Mouse (Mus musculus) E14TG2a.4 (cell line): Measurements from ENCODE around the gene Ptov1.

ENCODE experiments used
- H3K27me3 ChIP-seq: 2 replicates; pipeline ENCODE4 v1.6.1; 2014; ENCODE audit warnings: low read length, control low read depth; ENCODE audit not compliant: insufficient read depth
- H3K36me3 ChIP-seq: 2 replicates; pipeline ENCODE4 v1.6.1; 2014; ENCODE audit warnings: low read length, control low read depth; ENCODE audit not compliant: insufficient read depth
- H3K4me1 ChIP-seq: replicated peaks from 2 replicates; pipeline ENCODE4 v1.6.1; 2014; ENCODE audit warnings: low read depth, low read length, control low read depth
- H3K4me3 ChIP-seq: replicated peaks from 2 replicates; pipeline ENCODE4 v1.5.1; 2014; ENCODE audit warnings: mild to moderate bottlenecking, low read length
- H3K9me3 ChIP-seq: 2 replicates; pipeline ENCODE4 v1.6.1; 2014; ENCODE audit warnings: low read length, control low read depth
- CTCF ChIP-seq: conservative IDR thresholded peaks from 2 replicates; pipeline ENCODE4 v1.5.1; 2014; ENCODE audit warnings: low read length
- NANOG ChIP-seq: IDR thresholded peaks from 2 replicates; pipeline ENCODE4 v1.6.1; 2014; ENCODE audit warnings: borderline replicate concordance, low read length, mixed read lengths
- POU5F1 ChIP-seq: IDR thresholded peaks from 2 replicates; pipeline ENCODE4 v1.6.1; 2014; ENCODE audit warnings: low read length, borderline replicate concordance

The Ptov1 gene

DNA sequence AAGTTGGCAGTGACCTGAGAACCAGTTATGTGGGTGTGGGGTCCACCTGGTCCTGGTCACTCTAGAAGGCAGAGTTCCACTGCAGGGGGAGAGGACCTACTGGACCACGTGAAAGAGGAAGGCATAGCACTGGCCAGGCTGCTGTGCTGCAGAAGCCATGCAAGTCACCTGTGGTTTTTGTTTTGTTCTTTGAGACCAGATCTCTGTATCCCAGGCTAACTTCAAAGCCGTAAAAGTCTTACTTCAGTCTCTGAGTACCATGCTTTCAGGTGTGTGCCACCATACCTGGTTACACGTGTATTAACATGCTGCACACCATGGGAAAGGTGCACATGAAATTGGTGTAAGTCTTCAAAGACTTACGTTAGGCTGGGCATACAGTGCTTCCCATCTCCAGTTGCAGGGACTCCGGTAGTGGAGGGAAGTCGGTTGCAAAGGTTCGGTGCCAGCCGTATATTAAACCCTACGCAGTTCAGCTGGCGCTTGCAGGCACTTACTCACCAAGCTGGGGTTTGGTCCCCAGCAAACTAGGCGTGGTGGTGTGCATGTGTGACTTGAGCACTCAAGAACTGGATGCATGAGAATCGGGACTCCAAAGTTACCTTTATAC lies 17.9 kb downstream of the Ptov1 start:
- no peaks in the 10 kb centered on the region for H3K9me3 ChIP-seq
- TF ChIP-seq CTCF (no peak), POU5F1 (no peak), NANOG (no peak)
- H3K27me3 ChIP-seq, result no peaks in the 10 kb centered on the region
- H3K4me1 ChIP-seq, result peaks cover 72% of the 10 kb centered on the region
- H3K36me3 ChIP-seq, result peaks cover 42% of the 10 kb centered on the region
- peak overlapping the region; percentile 94 for H3K4me3 ChIP-seq

DNA sequence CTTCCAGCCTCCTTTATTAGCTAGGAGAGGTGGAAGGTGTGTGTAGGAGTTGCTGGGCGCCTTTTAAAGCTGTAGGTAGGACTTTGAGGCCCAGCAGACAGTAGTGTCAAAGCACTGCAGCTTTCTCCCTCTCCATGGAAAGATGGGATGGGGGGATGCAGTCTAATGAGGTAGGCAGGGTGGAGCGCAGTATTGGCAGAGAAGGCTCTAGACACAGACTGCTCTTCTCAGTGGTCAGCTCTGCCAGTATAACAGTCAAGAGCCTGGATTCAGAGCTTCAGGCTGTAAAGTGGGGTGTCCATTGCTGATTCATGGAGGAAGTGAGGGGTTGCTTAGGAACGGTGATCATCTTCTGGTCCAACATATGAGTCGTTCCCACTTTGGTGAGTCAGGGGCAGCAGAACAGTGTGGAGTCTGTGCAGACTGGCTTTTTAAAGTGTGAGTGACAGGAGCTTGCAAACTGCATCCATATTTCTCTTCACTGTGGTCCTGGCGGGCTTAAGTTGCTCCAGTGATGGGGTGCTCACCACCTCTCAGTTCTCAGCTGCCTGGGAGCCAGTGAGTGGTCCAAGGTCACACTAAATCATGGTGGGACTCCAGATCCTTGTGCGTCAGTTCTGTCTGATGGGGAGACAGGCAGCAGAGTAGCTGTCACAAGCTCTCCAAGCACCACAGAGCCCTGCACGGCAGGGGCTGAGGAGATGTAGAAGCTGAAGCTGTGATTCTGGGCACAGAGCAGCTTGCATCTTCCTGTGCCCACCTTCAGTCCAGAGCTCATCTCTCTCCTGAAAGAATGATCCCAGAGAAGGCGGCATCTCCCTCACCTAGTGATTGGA lies 18.6 kb downstream of the Ptov1 start:
- Histone ChIP-seq H3K9me3 (no peaks in the 10 kb centered on the region), H3K27me3 (no peaks in the 10 kb centered on the region), H3K36me3 (peaks cover 49% of the 10 kb centered on the region), H3K4me1 (peaks cover 66% of the 10 kb centered on the region), H3K4me3 (peak overlapping the region; percentile 94)
- TF ChIP-seq CTCF, result no peak
- TF ChIP-seq NANOG, result no peak
- no peak for TF ChIP-seq POU5F1

DNA sequence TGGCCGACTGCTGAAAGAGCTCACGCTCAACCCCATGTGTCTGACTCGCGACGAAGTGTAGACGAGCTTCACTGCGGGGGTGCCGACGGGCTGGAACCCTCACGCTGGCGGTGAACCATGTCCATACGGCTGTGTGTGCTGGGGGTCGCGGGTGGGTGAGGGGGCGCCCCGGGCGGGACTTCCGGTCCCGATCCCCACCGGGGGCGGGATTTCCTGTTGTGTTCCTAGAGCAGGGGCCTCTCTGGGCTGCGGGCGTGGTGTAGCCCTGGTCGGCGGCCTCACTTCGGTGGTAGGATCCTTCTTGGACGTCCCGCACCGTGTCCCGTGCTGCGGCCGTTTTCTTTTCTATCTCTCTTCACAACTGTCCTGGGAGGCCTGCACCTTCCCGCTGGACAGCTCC lies 19.4 kb downstream of the Ptov1 start:
- no peaks in the 10 kb centered on the region for H3K9me3 ChIP-seq
- peaks cover 64% of the 10 kb centered on the region for H3K4me1 ChIP-seq
- TF ChIP-seq NANOG, result no peak
- H3K4me3 ChIP-seq, result peak overlapping the region; percentile 94
- peaks cover 56% of the 10 kb centered on the region for H3K36me3 ChIP-seq
- H3K27me3 ChIP-seq, result no peaks in the 10 kb centered on the region

DNA sequence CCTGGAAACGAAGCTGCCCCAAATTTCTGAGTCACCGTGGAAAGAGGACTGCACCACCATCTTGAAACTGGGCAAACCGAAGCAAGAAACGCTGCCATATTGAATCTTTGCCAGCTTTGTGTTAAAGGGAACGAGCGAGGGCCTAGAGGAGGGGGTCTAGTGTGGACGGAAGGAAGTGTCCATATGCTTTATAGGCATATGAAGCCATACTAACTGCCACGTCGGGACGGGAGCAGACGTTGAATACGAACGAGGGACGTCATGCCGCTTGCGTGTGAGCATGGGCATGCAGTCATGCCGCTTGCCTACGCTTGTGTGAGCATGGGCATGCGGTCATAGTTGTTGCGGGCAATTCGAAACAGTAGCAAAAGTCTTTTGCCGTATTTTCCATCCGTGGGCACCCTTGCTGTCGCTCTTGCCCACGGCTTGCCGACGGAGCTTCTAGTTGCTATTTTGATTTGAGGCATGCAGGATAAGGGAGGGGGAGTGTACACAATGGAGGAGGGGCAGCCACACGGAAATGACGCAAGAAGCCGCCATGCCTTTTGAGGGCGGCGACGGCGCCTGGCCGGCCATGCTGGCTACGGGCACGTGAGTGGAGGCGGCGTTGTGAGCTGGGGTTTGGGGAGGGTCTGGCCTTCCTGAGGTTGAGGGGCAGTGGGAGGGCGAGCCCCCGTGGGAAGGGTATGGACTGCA lies 20.0 kb downstream of the Ptov1 start:
- Histone ChIP-seq H3K4me3 (peak overlapping the region; percentile 94), H3K27me3 (no peaks in the 10 kb centered on the region), H3K9me3 (no peaks in the 10 kb centered on the region), H3K36me3 (peaks cover 61% of the 10 kb centered on the region), H3K4me1 (peaks cover 65% of the 10 kb centered on the region)
- TF ChIP-seq NANOG (no peak), POU5F1 (no peak), CTCF (no peak)

DNA sequence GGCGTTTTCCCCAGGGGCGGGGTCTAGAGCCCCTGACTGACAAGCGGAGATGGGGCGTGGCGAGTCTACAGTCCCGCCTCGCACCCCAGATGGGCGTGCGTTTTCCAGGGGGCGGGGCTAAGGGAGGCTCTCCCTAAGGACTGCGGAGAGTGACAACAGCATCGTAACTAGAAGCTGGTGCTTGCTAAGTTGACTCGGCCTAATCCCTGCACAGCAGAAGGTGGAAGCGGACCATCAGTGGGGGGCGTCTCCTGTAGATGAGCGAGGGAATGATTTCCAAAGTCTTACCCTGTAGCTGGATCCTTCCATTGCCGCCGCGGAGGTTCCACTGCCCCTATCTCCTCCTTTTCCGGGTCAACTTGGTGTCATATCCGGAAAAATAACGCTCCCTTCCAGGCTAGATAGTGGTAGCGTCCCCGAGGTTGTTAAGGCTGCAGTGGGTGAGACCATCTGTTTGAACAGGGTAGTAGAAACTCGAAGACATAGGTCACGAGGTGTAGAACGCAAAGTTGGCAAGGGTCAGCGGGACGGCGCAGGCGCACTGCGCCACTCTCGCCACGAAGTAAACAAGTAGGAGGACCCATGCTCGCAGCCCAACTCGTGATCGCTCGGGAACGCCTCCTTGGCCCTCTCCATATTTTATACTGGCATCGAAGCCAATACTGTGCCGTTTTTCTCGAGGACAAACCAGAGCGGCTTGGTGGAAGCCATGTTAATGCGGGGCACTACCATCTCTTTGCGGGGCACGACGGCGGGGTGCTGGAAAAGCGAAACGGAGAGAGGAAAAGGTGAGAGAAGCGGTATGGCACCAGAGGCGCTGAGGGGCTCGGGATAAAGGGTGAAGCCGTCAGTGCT lies 20.8 kb downstream of the Ptov1 start, which contains the start of the genes Akt1s1 and Tbc1d17:
TSS of gene Akt1s1 (plus strand) at position 431 of the 855 bp plus-strand sequence.
TSS of gene Tbc1d17 (minus strand) at position 519 of the 855 bp plus-strand sequence.
- Histone ChIP-seq H3K36me3 (peaks cover 69% of the 10 kb centered on the region), H3K27me3 (no peaks in the 10 kb centered on the region), H3K9me3 (no peaks in the 10 kb centered on the region), H3K4me1 (peaks cover 66% of the 10 kb centered on the region), H3K4me3 (peak within 1 kb of the TSS; percentile 94)
- TF ChIP-seq CTCF, result no peak
- TF ChIP-seq NANOG, result no peak
- TF ChIP-seq POU5F1, result no peak

DNA sequence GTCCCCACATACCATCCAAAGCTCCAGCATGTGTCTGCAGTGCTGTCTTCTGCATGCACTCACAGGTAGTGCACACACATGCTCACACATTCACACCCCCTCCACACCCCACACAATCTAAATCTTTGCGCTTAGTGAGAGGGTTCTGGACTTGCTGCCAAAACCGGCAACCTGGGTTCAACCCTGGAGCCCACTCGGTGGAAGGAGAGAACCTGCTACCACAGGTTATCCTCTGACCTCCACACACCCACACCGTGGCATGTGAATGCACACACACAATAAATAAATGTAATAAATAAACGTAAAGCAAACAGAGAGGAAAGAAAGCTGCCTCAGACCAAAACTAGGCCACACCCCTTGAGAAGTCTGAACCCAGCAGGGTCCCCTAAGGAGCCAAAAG lies 21.8 kb downstream of the Ptov1 start:
- peak overlapping the region; percentile 94 for H3K4me3 ChIP-seq
- H3K4me1 ChIP-seq, result peaks cover 66% of the 10 kb centered on the region
- H3K9me3 ChIP-seq, result no peaks in the 10 kb centered on the region
- TF ChIP-seq POU5F1 (no peak), CTCF (no peak), NANOG (no peak)
- H3K36me3 ChIP-seq, result peaks cover 72% of the 10 kb centered on the region
- no peaks in the 10 kb centered on the region for H3K27me3 ChIP-seq

DNA sequence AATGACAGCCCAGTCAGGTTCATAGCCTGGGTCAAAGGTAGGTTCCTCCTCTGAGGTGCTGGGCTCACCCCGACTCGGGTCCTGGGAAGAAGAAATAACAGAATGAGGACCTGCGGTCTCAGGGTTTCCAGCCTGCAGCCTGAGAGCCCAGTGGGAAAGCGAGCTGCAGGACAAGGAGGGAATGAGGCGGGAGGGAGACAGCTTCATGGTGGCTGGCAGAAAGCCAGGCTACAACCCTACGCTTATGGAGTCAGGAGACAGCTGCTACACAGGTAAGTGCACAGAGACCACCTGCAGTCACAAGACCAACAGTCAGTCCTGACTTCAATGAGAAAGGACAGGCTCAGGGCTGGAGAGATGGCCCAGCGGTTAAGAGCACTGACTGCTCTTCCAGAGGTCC lies 22.8 kb downstream of the Ptov1 start:
- Histone ChIP-seq H3K4me1 (peaks cover 59% of the 10 kb centered on the region), H3K36me3 (peaks cover 75% of the 10 kb centered on the region), H3K27me3 (no peaks in the 10 kb centered on the region), H3K9me3 (no peaks in the 10 kb centered on the region), H3K4me3 (no peak overlapping the region)
- no peak for TF ChIP-seq CTCF
- TF ChIP-seq POU5F1, result no peak
- TF ChIP-seq NANOG, result no peak
